Mouse (Mus musculus) stomach, embryonic 15.5 days (tissue): Measurements from ENCODE around the gene Adamts7. TPM values are rescaled to one million over a fixed set of nuclear protein-coding genes. Genes with fewer than 3 reads are reported as not detected.

ENCODE experiments used
- ATAC-seq: fragments of 200-750 bp; cut with Nextera tagmentation; 2 replicates; pipeline ENCODE4 v1.8.0; 2017; ENCODE audit warnings: low read depth, moderate number of reproducible peaks, moderate TSS enrichment; ENCODE audit not compliant: insufficient read depth, low FRiP score
- H3K27ac ChIP-seq: fragments of 300-500 bp; sonication (generic); 2 replicates; pipeline ENCODE4 v1.5.1; 2015; ENCODE audit warnings: mild to moderate bottlenecking, inconsistent platforms
- H3K27me3 ChIP-seq: fragments of 300-500 bp; sonication (generic); replicated peaks from 2 replicates; pipeline ENCODE4 v1.6.1; 2015; ENCODE audit warnings: inconsistent platforms
- H3K36me3 ChIP-seq: fragments of 300-500 bp; sonication (generic); 2 replicates; pipeline ENCODE4 v1.6.1; 2015; ENCODE audit warnings: inconsistent platforms
- H3K4me1 ChIP-seq: fragments of 300-500 bp; sonication (generic); 2 replicates; pipeline ENCODE4 v1.6.1; 2015; ENCODE audit warnings: inconsistent platforms
- H3K4me2 ChIP-seq: fragments of 300-500 bp; sonication (generic); 2 replicates; pipeline ENCODE4 v1.6.1; 2015; ENCODE audit warnings: mild to moderate bottlenecking, inconsistent platforms
- H3K4me3 ChIP-seq: fragments of 300-500 bp; sonication (generic); replicated peaks from 2 replicates; pipeline ENCODE4 v1.5.1; 2015; ENCODE audit warnings: inconsistent platforms
- H3K9ac ChIP-seq: fragments of 300-500 bp; sonication (generic); 2 replicates; pipeline ENCODE4 v1.6.1; 2015; ENCODE audit warnings: inconsistent platforms
- H3K9me3 ChIP-seq: fragments of 300-500 bp; sonication (generic); 2 replicates; pipeline ENCODE4 v1.6.1; 2016; ENCODE audit warnings: inconsistent platforms
- WGBS: fragments of 180-500 bp; shearing (Covaris S2); methylation state at CpG from one replicate; pipeline ENCODE4 v1.1.7; 2015; 5-methylcytosine and 5-hydroxymethylcytosine counted together
- polyA plus RNA-seq: library from polyadenylated mRNA; unstranded; fragments of >200 nt; fragmentation: Nextera tagmentation; extraction: Ambion mirVana; gene quantifications from 2 replicates; pipeline ENCODE4 v1.2.1, GENCODE M21; 2015

The Adamts7 gene
- polyA plus RNA-seq, 1 experiment from 2014 or later: 13.1 TPM

- Histone ChIP-seq H3K27ac (no peak overlapping the region), H3K27me3 (no peaks in the 10 kb centered on the region), H3K4me1 (no peaks in the 10 kb centered on the region), H3K9me3 (no peaks in the 10 kb centered on the region), H3K9ac (no peak overlapping the region), H3K4me3 (peak overlapping the region; percentile 24; the same call in 1 of the 2 replicates), H3K4me2 (peak overlapping the region; percentile 46), H3K36me3 (no peaks in the 10 kb centered on the region)
- 2% methylated on average over 30 of the region's 30 CpGs for WGBS
- peak; percentile 79 for ATAC-seq
Measured at GRCm38 (mm10) chr9:90126260-90127010, 36.4 kb upstream of the Adamts7 start.

DNA sequence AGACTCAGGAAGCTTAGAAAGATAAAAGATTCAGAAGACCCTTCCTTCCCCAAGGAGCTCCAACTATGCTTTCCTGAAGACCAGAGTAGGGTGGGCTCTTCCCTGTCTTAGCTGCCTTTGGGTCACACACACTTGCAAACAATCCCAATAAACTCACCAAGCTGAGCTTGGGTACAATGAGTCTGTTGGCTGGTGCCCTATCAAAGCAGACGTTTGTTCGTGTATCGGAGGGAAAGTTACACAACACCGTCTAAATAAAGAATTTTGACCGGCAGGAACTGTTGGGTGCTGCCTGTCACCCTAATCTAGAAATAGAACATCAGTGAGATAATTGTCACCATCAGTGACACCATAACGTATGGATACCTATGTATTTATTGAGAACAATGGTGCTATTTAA, 35.7 kb upstream of the Adamts7 start:
- H3K9ac ChIP-seq: no peak overlapping the region
- H3K4me3 ChIP-seq: no peak overlapping the region
- no peak for ATAC-seq
- H3K27me3 ChIP-seq: no peaks in the 10 kb centered on the region
- H3K36me3 ChIP-seq: no peaks in the 10 kb centered on the region
- no peaks in the 10 kb centered on the region for H3K9me3 ChIP-seq
- H3K4me1 ChIP-seq: no peaks in the 10 kb centered on the region
- WGBS: 66% methylated on average over 6 of the region's 6 CpGs
- peak overlapping the region; percentile 46; the same call in 1 of the 2 replicates for H3K4me2 ChIP-seq
- H3K27ac ChIP-seq: no peak overlapping the region

- Histone ChIP-seq H3K9ac (no peak overlapping the region), H3K4me3 (no peak overlapping the region), H3K27ac (no peak overlapping the region), H3K36me3 (no peaks in the 10 kb centered on the region), H3K9me3 (no peaks in the 10 kb centered on the region), H3K4me2 (no peak overlapping the region), H3K4me1 (no peaks in the 10 kb centered on the region), H3K27me3 (no peaks in the 10 kb centered on the region)
- 74% methylated on average over 6 of the region's 6 CpGs for WGBS
- no peak for ATAC-seq
Measured at GRCm38 (mm10) chr9:90128636-90129201, 34.1 kb upstream of the Adamts7 start.

DNA sequence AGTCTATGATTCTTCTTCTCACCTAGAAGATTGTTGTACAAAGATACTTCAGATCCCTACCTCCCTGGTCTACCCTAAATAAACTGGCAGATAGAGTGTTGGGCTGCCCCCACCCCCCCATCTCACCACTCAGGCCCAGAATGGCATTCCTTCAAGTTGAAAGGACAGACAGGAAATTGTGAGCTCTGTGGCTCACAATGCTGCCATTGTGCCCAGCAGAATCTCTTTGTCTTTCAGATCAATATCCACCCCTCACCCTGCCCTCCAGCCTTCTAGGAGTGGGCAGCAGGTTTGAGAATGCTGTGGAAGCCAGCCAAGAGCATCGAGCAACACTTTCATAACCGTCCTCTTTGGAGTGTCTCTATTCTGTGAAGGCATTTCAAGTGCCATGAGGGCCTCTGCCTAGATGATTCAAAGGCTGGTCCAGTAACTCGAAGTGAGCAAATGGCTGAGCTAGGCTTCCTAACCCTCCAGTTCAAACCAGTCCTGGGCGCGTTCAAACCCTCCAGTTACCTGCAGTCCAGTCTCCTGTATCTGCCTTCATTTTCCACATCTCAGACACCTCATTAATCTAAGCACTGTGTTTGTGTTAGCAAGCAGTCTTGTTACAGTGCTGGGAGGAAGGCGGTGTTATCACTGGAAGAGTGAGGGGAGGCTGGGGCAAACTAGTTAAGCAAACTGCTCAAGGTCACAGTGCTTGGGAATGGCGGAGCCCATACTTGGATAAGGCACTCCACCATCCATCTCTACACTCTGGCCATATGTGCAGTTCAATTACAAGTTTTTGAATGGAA, 29.1 kb upstream of the Adamts7 start:
- no peak overlapping the region for H3K4me3 ChIP-seq
- H3K4me2 ChIP-seq: no peak overlapping the region
- H3K4me1 ChIP-seq: no peaks in the 10 kb centered on the region
- ATAC-seq: peak; percentile 68
- no peaks in the 10 kb centered on the region for H3K36me3 ChIP-seq
- H3K9me3 ChIP-seq: no peaks in the 10 kb centered on the region
- 42% methylated on average over 7 of the region's 7 CpGs for WGBS
- no peak overlapping the region for H3K9ac ChIP-seq
- H3K27me3 ChIP-seq: no peaks in the 10 kb centered on the region
- H3K27ac ChIP-seq: 0 out of 2 replicates have a peak overlapping the region, but pooled peaks have one; percentile 16

DNA sequence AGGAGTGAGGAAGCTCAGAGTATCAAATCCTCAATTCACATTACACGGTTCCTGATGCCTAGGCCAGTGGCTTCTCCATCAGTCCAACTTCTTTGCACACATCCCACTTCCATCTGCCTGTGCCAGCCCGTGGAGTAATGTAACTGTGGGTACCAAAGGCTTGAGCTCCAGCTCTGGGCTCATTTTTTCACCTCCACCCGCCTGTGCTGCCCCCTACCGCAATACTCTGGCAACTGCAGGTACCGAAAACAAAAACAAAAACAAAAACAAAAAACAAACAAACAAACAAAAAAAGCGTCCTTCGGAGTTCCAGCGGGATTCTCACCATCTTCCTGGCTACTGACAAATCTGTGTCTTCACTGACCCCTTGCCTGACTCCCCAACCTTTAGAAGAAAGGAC, 27.4 kb upstream of the Adamts7 start:
- no peak overlapping the region for H3K4me2 ChIP-seq
- no peak overlapping the region for H3K27ac ChIP-seq
- ATAC-seq: no peak
- H3K9ac ChIP-seq: no peak overlapping the region
- 83% methylated on average over 8 of the region's 8 CpGs for WGBS
- no peaks in the 10 kb centered on the region for H3K9me3 ChIP-seq
- no peaks in the 10 kb centered on the region for H3K4me1 ChIP-seq
- no peaks in the 10 kb centered on the region for H3K27me3 ChIP-seq
- H3K4me3 ChIP-seq: no peak overlapping the region
- no peaks in the 10 kb centered on the region for H3K36me3 ChIP-seq

DNA sequence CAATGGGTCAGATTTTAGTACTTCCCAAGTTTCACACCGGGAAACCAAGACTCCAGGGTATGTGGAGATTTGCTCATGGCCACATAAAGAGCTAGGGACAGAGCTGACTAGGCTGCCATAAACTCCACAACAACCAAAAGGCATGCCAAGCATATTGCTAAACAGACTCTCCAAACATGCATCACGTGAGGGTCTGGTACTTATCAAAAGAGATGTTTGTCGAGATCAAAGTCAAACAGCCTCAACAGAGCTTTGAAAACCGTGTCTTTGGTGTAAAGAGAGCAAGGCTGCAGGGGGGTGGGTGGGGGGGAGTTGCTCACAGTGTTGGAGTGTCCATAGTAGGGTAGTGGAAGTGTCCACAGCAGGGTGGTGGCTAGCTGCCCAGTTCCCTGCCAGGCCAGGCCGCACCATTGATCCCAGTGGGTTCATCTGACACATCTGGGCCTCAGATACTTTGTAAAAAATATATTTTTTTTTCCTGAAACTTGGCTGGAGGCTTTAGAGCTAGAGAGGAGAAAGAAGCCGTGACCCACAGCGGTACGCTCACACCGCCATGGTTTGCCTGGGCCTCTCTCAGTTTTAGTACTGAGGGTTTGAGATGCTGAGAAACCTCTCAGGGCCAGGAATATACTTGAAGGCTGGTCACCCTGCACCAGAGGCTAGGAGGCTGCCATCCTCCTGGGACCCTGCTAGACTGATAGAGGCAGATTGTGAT, 26.7 kb upstream of the Adamts7 start:
- H3K27ac ChIP-seq: no peak overlapping the region
- WGBS: 69% methylated on average over 9 of the region's 9 CpGs

GRCm38 (mm10) chr9:90136678-90136965, 26.2 kb upstream of the Adamts7 start:
- Histone ChIP-seq H3K9ac (no peak overlapping the region), H3K4me2 (no peak overlapping the region), H3K27ac (no peak overlapping the region), H3K9me3 (no peaks in the 10 kb centered on the region), H3K4me1 (no peaks in the 10 kb centered on the region), H3K36me3 (no peaks in the 10 kb centered on the region), H3K27me3 (no peaks in the 10 kb centered on the region), H3K4me3 (no peak overlapping the region)
- no peak for ATAC-seq
- 100% methylated on average over 1 of the region's 1 CpGs for WGBS

More for the DNA sequence above, 26.7 kb upstream of the Adamts7 start:
- Histone ChIP-seq H3K9ac (no peak overlapping the region), H3K36me3 (no peaks in the 10 kb centered on the region), H3K4me3 (no peak overlapping the region), H3K9me3 (no peaks in the 10 kb centered on the region), H3K4me1 (no peaks in the 10 kb centered on the region), H3K4me2 (no peak overlapping the region), H3K27me3 (no peaks in the 10 kb centered on the region)
- ATAC-seq: no peak

GRCm38 (mm10) chr9:90145788-90146187, 17.1 kb upstream of the Adamts7 start:
- Histone ChIP-seq H3K4me2 (no peak overlapping the region), H3K4me3 (no peak overlapping the region), H3K9ac (no peak overlapping the region), H3K9me3 (no peaks in the 10 kb centered on the region), H3K36me3 (no peaks in the 10 kb centered on the region), H3K27me3 (no peaks in the 10 kb centered on the region), H3K27ac (no peak overlapping the region), H3K4me1 (no peaks in the 10 kb centered on the region)
- no peak; the same call in 1 of the 2 replicates for ATAC-seq
- 42% methylated on average over 2 of the region's 2 CpGs for WGBS

DNA sequence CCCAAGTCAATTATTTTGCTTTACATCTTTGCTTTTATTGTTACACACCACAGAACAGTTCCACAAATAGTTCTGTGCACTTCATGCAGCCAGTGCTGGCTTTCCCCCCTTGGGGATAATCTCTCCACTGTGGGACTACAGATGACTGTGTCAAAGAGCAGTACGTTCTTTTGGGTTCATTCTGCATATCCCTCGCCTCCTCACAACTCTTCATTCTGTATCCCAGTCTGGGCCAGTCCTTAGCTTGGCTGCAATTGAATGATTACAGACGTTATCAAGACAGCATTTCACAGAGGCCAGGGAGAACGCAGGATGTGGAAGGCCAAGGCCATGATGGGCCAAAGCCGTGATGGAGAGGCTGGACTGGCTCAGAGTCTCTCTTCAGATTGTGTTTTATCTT, 16.0 kb upstream of the Adamts7 start:
- no peak overlapping the region for H3K9ac ChIP-seq
- H3K36me3 ChIP-seq: no peaks in the 10 kb centered on the region
- no peak overlapping the region for H3K4me2 ChIP-seq
- ATAC-seq: no peak
- H3K9me3 ChIP-seq: no peaks in the 10 kb centered on the region
- no peak overlapping the region for H3K4me3 ChIP-seq
- 57% methylated on average over 5 of the region's 5 CpGs for WGBS
- no peak overlapping the region for H3K27ac ChIP-seq
- no peaks in the 10 kb centered on the region for H3K4me1 ChIP-seq
- no peaks in the 10 kb centered on the region for H3K27me3 ChIP-seq

- Histone ChIP-seq H3K36me3 (no peaks in the 10 kb centered on the region), H3K4me1 (peaks cover 6% of the 10 kb centered on the region; the same call in 1 of the 2 replicates), H3K27ac (peak overlapping the region; percentile 82; the same call in 1 of the 2 replicates), H3K4me2 (peak overlapping the region; percentile 98), H3K27me3 (no peaks in the 10 kb centered on the region), H3K4me3 (peak overlapping the region; percentile 75), H3K9me3 (no peaks in the 10 kb centered on the region), H3K9ac (no peak overlapping the region)
- WGBS: 10% methylated on average over 17 of the region's 29 CpGs
- ATAC-seq: peak; percentile 89
Measured at GRCm38 (mm10) chr9:90162243-90162925, 485 bp upstream of the Adamts7 start.

- peak overlapping the region; percentile 98 for H3K4me2 ChIP-seq
- H3K27me3 ChIP-seq: no peaks in the 10 kb centered on the region
- H3K9ac ChIP-seq: peak overlapping the region; percentile 51; the same call in 1 of the 2 replicates
- 0% methylated on average over 18 of the region's 18 CpGs for WGBS
- peak overlapping the region; percentile 82 for H3K27ac ChIP-seq
- H3K4me3 ChIP-seq: peak overlapping the region; percentile 75
- peak; percentile 10 for ATAC-seq
- H3K9me3 ChIP-seq: no peaks in the 10 kb centered on the region
- no peaks in the 10 kb centered on the region for H3K36me3 ChIP-seq
- peaks cover 6% of the 10 kb centered on the region; the same call in 1 of the 2 replicates for H3K4me1 ChIP-seq
Measured at GRCm38 (mm10) chr9:90163749-90164095, 853 bp downstream of the Adamts7 start.
